Mouse (Mus musculus): ENCODE data around the gene Unc93a2. TPM values are rescaled to one million over a fixed set of nuclear protein-coding genes. Genes with fewer than 3 reads are reported as not detected.
"Not testable (repeated sequence)": the region's sequence is repeated elsewhere in the genome, so short reads cannot be mapped to it uniquely, and the experiment has no call there.

Gene Unc93a2
- total RNA-seq (2021) = not detected

DNA sequence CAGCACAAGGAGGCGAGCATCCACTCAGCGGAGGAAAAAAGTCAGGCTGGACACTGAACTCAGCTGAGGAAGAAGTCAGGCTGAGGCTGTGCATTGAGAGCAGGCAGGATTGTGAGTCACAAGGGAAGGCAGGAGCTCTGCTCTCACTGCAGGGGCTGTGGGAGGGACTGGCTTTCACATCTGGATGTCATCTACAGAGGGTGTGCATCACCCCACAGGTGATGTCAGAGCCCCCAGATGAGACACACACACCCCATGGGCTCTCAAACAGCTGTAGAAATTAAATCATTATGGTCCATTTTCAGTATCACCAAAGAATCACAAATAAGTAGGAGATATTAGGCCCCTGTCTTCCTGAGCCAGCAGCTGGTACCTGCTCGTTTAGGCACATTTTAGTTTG lies at the start of gene Unc93a2:
Gene Unc93a2, minus strand, starts transcription at position 101 of the 400 bp plus-strand sequence.
- intact Hi-C loops (cut with DNase I); DNase-seq: not testable (repeated sequence)

DNA sequence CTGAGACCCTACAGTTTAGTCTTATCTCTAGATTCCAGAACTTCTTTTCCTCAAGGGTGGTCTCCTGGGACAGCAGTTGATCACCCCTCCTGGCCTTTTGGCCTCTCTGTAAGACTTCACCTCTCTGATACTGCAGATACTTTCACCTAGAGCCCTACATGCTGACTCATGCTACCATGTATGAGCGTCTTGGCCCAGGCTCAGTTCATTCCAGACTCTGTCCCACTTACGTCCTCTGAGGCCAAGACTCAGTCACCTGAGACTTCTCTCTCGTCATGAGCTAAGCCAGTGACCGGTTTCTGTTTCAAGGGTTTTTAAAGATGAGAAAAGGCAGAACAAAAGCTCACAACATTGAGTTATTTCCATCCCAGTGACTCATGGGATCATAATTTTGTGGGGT lies 48.9 kb upstream of the Unc93a2 start:
- DNase-seq; intact Hi-C loops (cut with DNase I): not testable (repeated sequence)

DNA sequence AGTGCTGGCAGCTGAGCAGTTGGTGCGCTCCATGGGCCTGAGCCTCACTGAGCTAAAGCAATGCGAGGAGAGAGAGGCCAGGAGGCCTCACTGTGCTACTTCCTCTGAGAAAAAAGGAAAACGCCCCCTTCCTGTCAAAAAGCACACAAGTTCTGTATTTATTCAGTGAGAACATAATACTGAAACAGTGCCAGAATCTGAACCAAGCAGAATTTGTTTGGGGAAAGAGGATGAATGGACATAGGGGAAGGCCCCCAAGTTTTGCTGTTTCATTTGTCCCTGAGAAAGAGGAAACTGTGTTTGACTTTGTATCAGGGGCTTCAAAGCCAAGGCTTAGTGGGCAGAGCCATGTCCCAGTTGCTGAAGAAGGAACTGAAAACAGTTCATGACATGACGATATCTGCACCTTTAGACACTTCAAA lies 45.0 kb upstream of the Unc93a2 start:
- peak in 1 of 2 experiments; percentile 11 for DNase-seq
- intact Hi-C loops (cut with DNase I) = not testable (repeated sequence)

- intact Hi-C loops (cut with DNase I); DNase-seq: not testable (repeated sequence)
Measured at GRCm38 (mm10) chr17:7420191-7420973, 35.1 kb upstream of the Unc93a2 start.

DNA sequence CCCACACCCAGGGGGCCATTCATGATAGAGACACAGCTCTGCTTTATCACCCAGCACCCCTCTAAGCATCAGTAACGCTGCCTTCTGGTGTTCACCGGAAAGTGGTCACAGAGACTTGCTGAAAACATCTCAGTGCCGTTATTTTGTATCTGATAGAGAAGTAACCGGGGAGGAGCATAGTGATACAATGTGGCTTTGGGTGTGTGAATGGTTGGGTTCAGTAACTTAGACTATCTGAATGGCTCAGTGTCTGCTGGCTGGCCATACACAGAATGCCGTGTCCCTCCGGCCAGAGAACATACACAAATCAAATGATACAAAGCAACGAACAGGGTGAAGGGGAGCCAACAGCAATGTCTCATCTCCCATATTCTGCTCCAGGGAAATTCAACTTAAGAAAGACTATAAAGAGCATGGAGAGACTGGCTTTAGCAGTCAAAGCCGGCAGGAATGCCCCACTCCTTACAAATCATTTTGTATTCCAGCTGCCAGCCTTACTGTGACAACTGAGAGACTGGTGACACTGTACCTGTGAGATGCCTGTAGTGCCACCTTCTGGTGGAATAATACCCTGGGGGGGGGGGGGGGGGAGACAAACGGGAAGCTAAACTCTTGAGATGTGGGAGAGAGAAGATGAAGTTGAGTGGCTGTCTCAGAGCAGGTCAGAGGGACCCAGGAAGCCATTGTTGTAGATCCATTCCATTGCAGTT lies 29.5 kb upstream of the Unc93a2 start:
- intact Hi-C loops (cut with DNase I); DNase-seq: not testable (repeated sequence)

GRCm38 (mm10) chr17:7413336-7413735 lies 28.1 kb upstream of the Unc93a2 start:
- DNase-seq; intact Hi-C loops (cut with DNase I): not testable (repeated sequence)

DNA sequence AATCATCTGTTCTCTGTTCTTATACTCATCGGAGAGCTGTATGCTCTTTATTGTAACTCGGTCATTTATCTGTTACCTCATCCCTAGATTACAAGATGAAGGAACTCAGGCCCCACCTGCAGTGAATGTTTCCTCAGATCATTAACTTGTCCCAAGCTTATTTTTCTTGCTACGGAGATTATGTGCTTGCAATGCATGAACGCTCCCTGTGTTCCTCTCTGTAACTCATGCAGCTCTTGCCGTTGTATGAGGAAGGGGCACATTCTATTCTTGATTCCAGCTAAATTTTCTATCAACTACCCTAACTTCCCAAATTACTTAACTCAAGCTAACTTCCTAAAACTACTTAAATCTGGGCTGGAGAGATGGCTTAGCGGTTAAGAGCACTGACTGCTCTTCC lies 14.5 kb upstream of the Unc93a2 start:
- intact Hi-C loops (cut with DNase I) = not testable (repeated sequence)

GRCm38 (mm10) chr17:7398198-7398847 lies 13.1 kb upstream of the Unc93a2 start:
- DNase-seq; intact Hi-C loops (cut with DNase I): not testable (repeated sequence)

More for the DNA sequence above, 14.5 kb upstream of the Unc93a2 start:
- DNase-seq = not testable (repeated sequence)

DNA sequence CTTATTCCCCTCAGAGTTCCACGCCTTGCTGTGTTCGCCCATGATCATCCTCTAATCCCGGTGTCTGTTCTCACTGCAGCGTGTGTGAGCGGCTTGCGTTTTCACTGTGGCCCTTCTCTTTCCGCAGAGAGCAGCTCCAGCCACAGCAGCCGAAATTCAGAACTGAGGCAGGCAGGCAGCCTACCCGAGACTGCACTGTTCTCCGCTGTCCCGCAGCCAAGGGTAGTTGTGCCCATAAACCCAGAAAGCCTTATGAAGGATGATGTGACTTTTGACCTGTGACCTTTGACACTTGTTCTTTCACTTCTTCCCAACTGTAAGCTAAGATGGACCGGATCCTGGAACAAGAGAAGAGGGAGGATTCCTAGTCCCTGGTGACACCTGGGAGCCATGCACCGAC lies 11.8 kb upstream of the Unc93a2 start:
- DNase-seq; intact Hi-C loops (cut with DNase I): not testable (repeated sequence)

- intact Hi-C loops (cut with DNase I) = not testable (repeated sequence)
Measured at GRCm38 (mm10) chr17:7396288-7396687, 11.0 kb upstream of the Unc93a2 start.

DNA sequence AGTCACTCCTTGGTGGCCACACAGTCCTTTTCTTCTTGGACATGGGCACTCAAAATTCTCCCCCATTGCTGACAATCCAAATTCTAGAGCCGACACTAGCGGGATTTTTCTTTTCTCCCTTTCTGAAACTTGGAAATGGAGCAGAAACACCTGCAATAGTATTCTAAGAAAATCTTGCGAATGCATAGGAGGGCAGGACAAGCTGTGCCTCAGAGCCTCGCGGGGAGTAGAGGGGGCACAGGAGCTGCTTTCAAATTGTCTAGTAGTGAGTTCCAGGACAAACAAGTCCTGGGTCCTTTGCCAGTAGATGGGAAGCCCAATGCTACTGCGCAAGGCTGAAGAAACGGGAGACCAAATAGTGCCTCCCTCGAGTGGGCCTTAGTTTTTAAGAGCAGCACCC lies 10.4 kb upstream of the Unc93a2 start:
- DNase-seq; intact Hi-C loops (cut with DNase I): not testable (repeated sequence)

More at GRCm38 (mm10) chr17:7396288-7396687, 11.0 kb upstream of the Unc93a2 start:
- DNase-seq = not testable (repeated sequence)

DNA sequence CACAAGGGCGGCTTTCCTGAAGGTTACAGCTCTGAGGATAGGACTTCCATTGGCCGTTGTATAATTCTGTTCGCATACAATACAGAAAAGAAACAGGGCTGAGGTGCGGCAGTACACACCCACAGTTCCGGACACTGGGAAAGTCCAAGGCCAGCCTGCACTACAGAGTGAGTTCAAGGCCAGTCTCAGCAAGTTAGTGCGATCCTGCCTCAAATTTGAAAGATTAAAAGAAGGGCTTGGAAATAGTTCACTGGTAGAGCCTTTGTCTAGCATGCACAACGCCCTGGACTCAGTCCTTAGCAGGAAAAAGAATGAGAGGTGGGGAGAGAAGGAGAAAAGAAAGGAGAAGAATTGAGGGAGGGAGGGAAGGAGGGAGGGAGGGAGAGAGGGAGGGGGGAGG lies 9.9 kb upstream of the Unc93a2 start:
- intact Hi-C loops (cut with DNase I); DNase-seq: not testable (repeated sequence)

DNA sequence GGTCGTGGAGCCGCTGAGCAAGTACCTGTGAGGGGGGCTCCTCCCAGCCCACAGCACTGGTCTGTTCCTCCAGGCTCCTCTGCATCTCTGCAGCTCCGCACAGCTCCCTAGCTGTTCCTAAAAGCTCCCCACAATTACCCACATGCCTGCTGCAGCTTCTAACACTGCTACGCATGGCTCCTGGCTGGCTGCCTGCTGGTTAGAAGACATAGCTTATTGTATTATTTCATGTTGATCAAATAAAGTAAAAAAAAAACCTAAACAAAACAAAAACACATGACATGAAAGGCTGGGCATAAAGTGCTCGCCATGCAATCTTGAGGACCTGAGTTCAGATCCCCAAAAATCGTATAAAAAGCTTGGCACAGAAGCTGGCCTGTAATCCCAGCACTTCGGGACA lies 4.6 kb upstream of the Unc93a2 start:
- DNase-seq; intact Hi-C loops (cut with DNase I): not testable (repeated sequence)

GRCm38 (mm10) chr17:7388958-7389356 lies 3.7 kb upstream of the Unc93a2 start:
- intact Hi-C loops (cut with DNase I); DNase-seq: not testable (repeated sequence)

GRCm38 (mm10) chr17:7388341-7388957 lies 3.2 kb upstream of the Unc93a2 start:
- DNase-seq; intact Hi-C loops (cut with DNase I): not testable (repeated sequence)

DNA sequence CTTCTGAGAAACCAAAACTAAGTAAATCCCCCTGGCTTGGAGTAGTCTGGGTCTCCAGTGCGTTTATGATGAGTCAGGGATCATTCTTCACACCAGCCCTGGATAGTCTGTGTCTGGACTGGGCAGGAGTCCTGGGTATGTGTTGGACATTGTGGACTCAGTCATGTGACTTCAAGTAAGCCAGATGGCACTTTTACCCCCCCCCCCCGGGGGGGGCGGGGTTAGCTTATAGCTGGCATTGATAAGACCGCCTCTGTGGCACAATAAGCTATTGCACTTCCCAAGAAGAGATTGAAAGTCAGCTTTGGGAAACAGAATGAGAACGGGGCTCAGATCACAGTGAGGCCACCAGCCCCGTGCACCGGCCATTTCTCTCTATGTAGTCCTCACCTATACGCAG lies 752 bp upstream of the Unc93a2 start:
- intact Hi-C loops (cut with DNase I); DNase-seq: not testable (repeated sequence)

GRCm38 (mm10) chr17:7383167-7384143 lies 1.8 kb downstream of the Unc93a2 start:
- DNase-seq; intact Hi-C loops (cut with DNase I): not testable (repeated sequence)

DNA sequence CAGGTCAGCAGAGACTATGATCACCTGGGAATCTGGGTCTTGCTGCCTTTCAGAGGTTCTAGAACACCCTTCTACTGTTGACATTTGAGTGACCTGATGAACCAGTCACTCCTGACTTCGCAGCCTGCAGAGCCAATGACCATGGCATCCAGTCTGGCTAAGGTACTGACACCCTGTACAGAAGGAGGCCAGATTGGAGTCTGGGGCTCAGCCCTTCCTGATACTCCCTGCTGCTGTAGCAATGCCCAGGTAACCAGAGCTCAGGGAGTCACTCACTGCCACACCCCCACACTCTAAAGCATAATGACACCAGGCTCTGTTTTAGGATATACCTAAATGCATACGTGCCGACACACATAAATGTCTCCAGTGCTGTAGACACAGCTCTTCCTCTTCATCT lies 2.6 kb downstream of the Unc93a2 start:
- intact Hi-C loops (cut with DNase I); DNase-seq: not testable (repeated sequence)

GRCm38 (mm10) chr17:7377907-7378306 lies 7.4 kb downstream of the Unc93a2 start:
- DNase-seq; intact Hi-C loops (cut with DNase I): not testable (repeated sequence)
